Mouse (Mus musculus) MEL (cell line): Measurements from ENCODE around the gene Cacna1f. TPM values are rescaled to one million over a fixed set of nuclear protein-coding genes. Genes with fewer than 3 reads are reported as not detected.
A peak's percentile ranks its signal among the peaks of the same experiment; 100 is the strongest.

Source experiments
- DNase-seq: peaks from one replicate; pipeline ENCODE4 v3.0.0; 2011; ENCODE audit warnings: low read depth, low spot score
- H3K27ac ChIP-seq: 2 replicates; pipeline ENCODE4 v1.5.1; 2012; ENCODE audit warnings: low read depth, mild to moderate bottlenecking, control low read depth, low read length, moderate library complexity; ENCODE audit not compliant: control insufficient read depth
- H3K27me3 ChIP-seq, 2 experiments: fragments of 150-350 bp in 1 of 2; sonication (generic) in 1 of 2; 2 replicates each; pipeline ENCODE4 v1.6.1; 2012; ENCODE audit warnings: low read length in 2 of 2, mild to moderate bottlenecking in 2 of 2, improper control_type of control experiment in 1 of 2, moderate library complexity in 1 of 2; ENCODE audit not compliant: insufficient read depth in 2 of 2, control insufficient read depth in 1 of 2
- H3K36me3 ChIP-seq, 2 experiments: 2 replicates each; pipeline ENCODE4 v1.6.1; 2012 to 2014; ENCODE audit warnings: low read length in 2 of 2, improper control_type of control experiment in 1 of 2, inconsistent platforms in 1 of 2, mild to moderate bottlenecking in 1 of 2; ENCODE audit not compliant: insufficient read depth in 2 of 2, control insufficient read depth in 1 of 2
- H3K4me1 ChIP-seq, 2 experiments: fragments of 150-350 bp in 1 of 2; sonication (generic) in 1 of 2; 2 replicates each; pipeline ENCODE4 v1.6.1; 2012; ENCODE audit warnings: low read length in 2 of 2, improper control_type of control experiment in 1 of 2, mild to moderate bottlenecking in 1 of 2; ENCODE audit not compliant: insufficient read depth in 2 of 2, control insufficient read depth in 1 of 2
- H3K4me3 ChIP-seq, 2 experiments: fragments of 150-350 bp in 1 of 2; sonication (generic) in 1 of 2; 2 replicates each; pipeline ENCODE4 v1.5.1; 2012; ENCODE audit warnings: low read depth in 2 of 2, low read length in 2 of 2, mild to moderate bottlenecking in 2 of 2, moderate library complexity in 2 of 2, control low read depth in 1 of 2, improper control_type of control experiment in 1 of 2; ENCODE audit not compliant: control insufficient read depth in 1 of 2, insufficient read depth in 1 of 2
- H3K79me2 ChIP-seq: 2 replicates; pipeline ENCODE4 v1.6.1; 2012; ENCODE audit warnings: mild to moderate bottlenecking, low read length, moderate library complexity; ENCODE audit not compliant: control insufficient read depth, poor library complexity, insufficient read depth
- H3K9ac ChIP-seq: 2 replicates; pipeline ENCODE4 v1.6.1; 2012; ENCODE audit warnings: low read depth, mild to moderate bottlenecking, control low read depth, low read length, moderate library complexity; ENCODE audit not compliant: control insufficient read depth, poor library complexity, severe bottlenecking
- H3K9me3 ChIP-seq: fragments of 150-350 bp; sonication (generic); replicated peaks from 2 replicates; pipeline ENCODE4 v1.6.1; 2012; ENCODE audit warnings: mild to moderate bottlenecking, low read length, improper control_type of control experiment, moderate library complexity; ENCODE audit not compliant: insufficient read depth
- BHLHE40 ChIP-seq: IDR thresholded peaks from 2 replicates; pipeline ENCODE4 v1.6.1; 2012; ENCODE audit warnings: low read depth, mild to moderate bottlenecking, inconsistent platforms, low read length, improper control_type of control experiment, borderline replicate concordance
- CHD1 ChIP-seq: IDR thresholded peaks from 2 replicates; pipeline ENCODE4 v1.6.1; 2012; ENCODE audit warnings: low read depth, mild to moderate bottlenecking, inconsistent platforms, low read length, improper control_type of control experiment
- CHD2 ChIP-seq: IDR thresholded peaks from 2 replicates; pipeline ENCODE4 v1.6.1; 2011; ENCODE audit warnings: low read length, improper control_type of control experiment
- CTCF ChIP-seq, 3 experiments: IDR thresholded peaks in 2 of 3; conservative IDR thresholded peaks in 1 of 3; 2 replicates each; pipeline ENCODE4 v1.5.1; 2011 to 2012; ENCODE audit warnings: low read length in 3 of 3, low read depth in 2 of 3, mild to moderate bottlenecking in 2 of 3, improper control_type of control experiment in 1 of 3, inconsistent platforms in 1 of 3, mixed read lengths in 1 of 3, moderate library complexity in 1 of 3; ENCODE audit not compliant: control insufficient read depth in 1 of 3, insufficient read depth in 1 of 3, poor library complexity in 1 of 3, severe bottlenecking in 1 of 3
- E2F4 ChIP-seq: IDR thresholded peaks from 2 replicates; pipeline ENCODE4 v1.6.1; 2011; ENCODE audit warnings: low read depth, low read length, improper control_type of control experiment, borderline replicate concordance
- ELF1 ChIP-seq: IDR thresholded peaks from 2 replicates; pipeline ENCODE4 v1.6.1; 2014; ENCODE audit warnings: low read depth, mild to moderate bottlenecking, inconsistent platforms, low read length, improper control_type of control experiment, moderate library complexity
- EP300 ChIP-seq, 2 experiments: IDR thresholded peaks; 2 replicates each; pipeline ENCODE4 v1.6.1; 2011; ENCODE audit warnings: improper control_type of control experiment in 2 of 2, low read length in 2 of 2, low read depth in 1 of 2, mild to moderate bottlenecking in 1 of 2
- ETS1 ChIP-seq: IDR thresholded peaks from 2 replicates; pipeline ENCODE4 v1.6.1; 2012; ENCODE audit warnings: low read depth, mild to moderate bottlenecking, inconsistent platforms, low read length, improper control_type of control experiment, moderate library complexity
- GABPA ChIP-seq: IDR thresholded peaks from 2 replicates; pipeline ENCODE4 v1.6.1; 2012; ENCODE audit warnings: low read depth, mild to moderate bottlenecking, inconsistent platforms, low read length, improper control_type of control experiment, moderate library complexity
- GATA1 ChIP-seq: IDR thresholded peaks from 2 replicates; pipeline ENCODE4 v1.6.1; 2011; ENCODE audit warnings: low read depth, low read length, improper control_type of control experiment
- HCFC1 ChIP-seq: IDR thresholded peaks from 2 replicates; pipeline ENCODE4 v1.6.1; 2012; ENCODE audit warnings: low read depth, mild to moderate bottlenecking, inconsistent platforms, low read length, improper control_type of control experiment, moderate library complexity
- JUND ChIP-seq: IDR thresholded peaks from 2 replicates; pipeline ENCODE4 v1.6.1; 2011; ENCODE audit warnings: low read depth, mild to moderate bottlenecking, improper control_type of control experiment, low read length
- KAT2A ChIP-seq: conservative IDR thresholded peaks from 2 replicates; pipeline ENCODE4 v1.6.1; 2012; ENCODE audit warnings: low read depth, low read length, improper control_type of control experiment, inconsistent platforms
- MAFK ChIP-seq: IDR thresholded peaks from 2 replicates; pipeline ENCODE4 v1.6.1; 2011; ENCODE audit warnings: low read depth, mild to moderate bottlenecking, low read length, improper control_type of control experiment, borderline replicate concordance
- MAX ChIP-seq: IDR thresholded peaks from 2 replicates; pipeline ENCODE4 v1.6.1; 2011; ENCODE audit warnings: low read length, improper control_type of control experiment
- MAZ ChIP-seq: IDR thresholded peaks from 2 replicates; pipeline ENCODE4 v1.6.1; 2012; ENCODE audit warnings: low read depth, mild to moderate bottlenecking, inconsistent platforms, low read length, improper control_type of control experiment
- MEF2A ChIP-seq: IDR thresholded peaks from 2 replicates; pipeline ENCODE4 v1.6.1; 2014; ENCODE audit warnings: low read depth, mild to moderate bottlenecking, inconsistent platforms, low read length, improper control_type of control experiment; ENCODE audit not compliant: poor library complexity, insufficient replicate concordance, severe bottlenecking; ENCODE audit errors: extremely low read depth
- MXI1 ChIP-seq: IDR thresholded peaks from 2 replicates; pipeline ENCODE4 v1.6.1; 2011; ENCODE audit warnings: mild to moderate bottlenecking, low read depth, low read length, improper control_type of control experiment
- MYB ChIP-seq: IDR thresholded peaks from 2 replicates; pipeline ENCODE4 v1.6.1; 2011; ENCODE audit warnings: mild to moderate bottlenecking, low read depth, low read length, improper control_type of control experiment
- MYC ChIP-seq: IDR thresholded peaks from 2 replicates; pipeline ENCODE4 v1.6.1; 2011; ENCODE audit warnings: low read depth, mild to moderate bottlenecking, low read length, improper control_type of control experiment, moderate library complexity
- NELFE ChIP-seq: IDR thresholded peaks from 2 replicates; pipeline ENCODE4 v1.6.1; 2011; ENCODE audit warnings: low read depth, low read length, improper control_type of control experiment
- NRF1 ChIP-seq: IDR thresholded peaks from 2 replicates; pipeline ENCODE4 v1.6.1; 2014; ENCODE audit warnings: low read depth, mild to moderate bottlenecking, inconsistent platforms, low read length, improper control_type of control experiment, moderate library complexity; ENCODE audit not compliant: poor library complexity, insufficient read depth, severe bottlenecking
- POLR2A ChIP-seq, 2 experiments: IDR thresholded peaks; 2 replicates each; pipeline ENCODE4 v1.6.1; 2011 to 2012; ENCODE audit warnings: low read length in 2 of 2, mild to moderate bottlenecking in 2 of 2, control low read depth in 1 of 2, improper control_type of control experiment in 1 of 2, low read depth in 1 of 2, moderate library complexity in 1 of 2; ENCODE audit not compliant: control insufficient read depth in 1 of 2, insufficient read depth in 1 of 2, poor library complexity in 1 of 2
- POLR2AphosphoS2 ChIP-seq: IDR thresholded peaks from 2 replicates; pipeline ENCODE4 v1.6.1; 2011; ENCODE audit warnings: low read length, improper control_type of control experiment
- RAD21 ChIP-seq: IDR thresholded peaks from 2 replicates; pipeline ENCODE4 v1.6.1; 2011; ENCODE audit warnings: mild to moderate bottlenecking, low read depth, low read length, improper control_type of control experiment
- RCOR1 ChIP-seq: IDR thresholded peaks from 2 replicates; pipeline ENCODE4 v1.6.1; 2012; ENCODE audit warnings: low read depth, mild to moderate bottlenecking, inconsistent platforms, low read length, improper control_type of control experiment
- SIN3A ChIP-seq: IDR thresholded peaks from 2 replicates; pipeline ENCODE4 v1.6.1; 2012; ENCODE audit warnings: low read length, improper control_type of control experiment, inconsistent platforms
- TAL1 ChIP-seq: IDR thresholded peaks from 2 replicates; pipeline ENCODE4 v1.6.1; 2012; ENCODE audit warnings: mild to moderate bottlenecking, inconsistent platforms, low read length, moderate library complexity, mixed read lengths
- TBP ChIP-seq: IDR thresholded peaks from 2 replicates; pipeline ENCODE4 v1.8.0; 2011; ENCODE audit warnings: low read depth, low read length, improper control_type of control experiment
- TCF12 ChIP-seq: IDR thresholded peaks from 2 replicates; pipeline ENCODE4 v1.6.1; 2014; ENCODE audit warnings: low read depth, mild to moderate bottlenecking, inconsistent platforms, low read length, improper control_type of control experiment, moderate library complexity
- USF1 ChIP-seq: IDR thresholded peaks from 2 replicates; pipeline ENCODE4 v1.6.1; 2014; ENCODE audit warnings: low read depth, mild to moderate bottlenecking, inconsistent platforms, low read length, improper control_type of control experiment, moderate library complexity
- USF2 ChIP-seq, 2 experiments: IDR thresholded peaks; 2 replicates each; pipeline ENCODE4 v1.6.1; 2011 to 2012; ENCODE audit warnings: improper control_type of control experiment in 2 of 2, low read length in 2 of 2, borderline replicate concordance in 1 of 2, inconsistent platforms in 1 of 2, low read depth in 1 of 2, mild to moderate bottlenecking in 1 of 2; ENCODE audit not compliant: insufficient read depth in 1 of 2
- ZC3H11A ChIP-seq: IDR thresholded peaks from 2 replicates; pipeline ENCODE4 v1.6.1; 2012; ENCODE audit warnings: low read depth, mild to moderate bottlenecking, inconsistent platforms, low read length, improper control_type of control experiment
- ZKSCAN1 ChIP-seq: IDR thresholded peaks from 2 replicates; pipeline ENCODE4 v1.6.1; 2012; ENCODE audit warnings: low read depth, mild to moderate bottlenecking, inconsistent platforms, low read length, improper control_type of control experiment, moderate library complexity
- ZMIZ1 ChIP-seq: IDR thresholded peaks from 2 replicates; pipeline ENCODE4 v1.6.1; 2012; ENCODE audit warnings: low read depth, mild to moderate bottlenecking, inconsistent platforms, low read length, improper control_type of control experiment, moderate library complexity
- polyA plus RNA-seq, 2 experiments: library from polyadenylated mRNA; stranded (reverse) in 1 of 2; unstranded in 1 of 2; fragments of >175 nt in 1 of 2; fragments of >200 nt in 1 of 2; gene quantifications; 2 replicates each; pipeline versions ENCODE4 v1.2.1 to v1.2.4; 2012; ENCODE audit warnings: low replicate concordance in 2 of 2, low read depth in 1 of 2; ENCODE audit not compliant: insufficient read length in 2 of 2, insufficient read depth in 1 of 2, missing spikeins in 1 of 2
- total RNA-seq: library from RNA; depleted of rRNA; stranded (reverse); fragments of 300-350 nt; gene quantifications from 2 replicates; pipeline ENCODE4 v1.2.3, GENCODE M21; 2012

Cacna1f gene
- total and polyA plus RNA-seq, 3 experiments = 0.17 TPM; not detected in 2

- Histone ChIP-seq H3K9me3 (no peaks in the 10 kb centered on the region), H3K27ac (peak overlapping the region; percentile 95), H3K27me3 (no peaks in the 10 kb centered on the region), H3K4me3 (peak overlapping the region; percentile 67 to 81), H3K9ac (peak overlapping the region; percentile 82), H3K36me3 (peaks cover 0 to 22% of the 10 kb centered on the region in 2 experiments; a peak in 2 of 4 replicates), H3K4me1 (peaks cover 11 to 25% of the 10 kb centered on the region in 2 experiments), H3K79me2 (peaks cover 5% of the 10 kb centered on the region; the same call in 1 of the 2 replicates)
- DNase-seq = peak; percentile 92
- TF ChIP-seq MAFK (0 out of 2 replicates have a peak, but pooled peaks have one; percentile 28), RAD21 (no peak), RCOR1 (peak; percentile 69), HCFC1 (no peak; the same call in 1 of the 2 replicates), SIN3A (peak; percentile 88; the same call in 1 of the 2 replicates), MAX (peak; percentile 47), TCF12 (peak; percentile 54; the same call in 1 of the 2 replicates), ZC3H11A (0 out of 2 replicates have a peak, but pooled peaks have one; percentile 9), MYB (0 out of 2 replicates have a peak, but pooled peaks have one; percentile 15), USF1 (peak; percentile 76), NRF1 (no peak), EP300 (IDR thresholded peaks at IDR 0.05; ENCODE audit: low read depth in 1 of 2, low read length in 2 of 2) (peak; percentile 82 to 87), TBP (peak; percentile 82), ETS1 (peak; percentile 89), BHLHE40 (0 out of 2 replicates have a peak, but pooled peaks have one; percentile 54), GATA1 (no peak), USF2 (IDR thresholded peaks at IDR 0.05; ENCODE audit: borderline replicate concordance in 1 of 2, insufficient read depth in 1 of 2, low read depth in 1 of 2, low read length in 2 of 2) (no peak), CHD1 (no peak), TAL1 (no peak), MXI1 (peak; percentile 67), ZKSCAN1 (no peak), ELF1 (no peak; the same call in 1 of the 2 replicates), MAZ (peak; percentile 91), POLR2A (IDR thresholded peaks at IDR 0.05; ENCODE audit: control insufficient read depth in 1 of 2, insufficient read depth in 1 of 2, low read depth in 1 of 2, low read length in 2 of 2, poor library complexity in 1 of 2) (peak in 1 of 2 experiments; percentile 56; a peak in 2 of 4 replicates), NELFE (peak; percentile 74), ZMIZ1 (peak; percentile 86; the same call in 1 of the 2 replicates), MYC (peak; percentile 46; the same call in 1 of the 2 replicates), GABPA (no peak), E2F4 (no peak), CHD2 (peak; percentile 83), POLR2AphosphoS2 (0 out of 2 replicates have a peak, but pooled peaks have one; percentile 44), KAT2A (no peak; the same call in 1 of the 2 replicates), MEF2A (no peak), JUND (no peak; the same call in 1 of the 2 replicates), CTCF (IDR thresholded peaks at IDR 0.05 in 2 of 3, conservative IDR thresholded peaks at IDR 0.05 in 1 of 3; ENCODE audit: control insufficient read depth in 1 of 3, insufficient read depth in 1 of 3, low read depth in 2 of 3, low read length in 3 of 3, poor library complexity in 1 of 3, severe bottlenecking in 1 of 3) (peak in 1 of 3 experiments; percentile 26; a peak in 2 of 6 replicates)
Observed at GRCm38 (mm10) chrX:7673578-7674281, 66.8 kb downstream of the Cacna1f start.
